Mouse (Mus musculus) lung, adult 2 months (tissue): ENCODE data around the gene Setd1a. TPM values are rescaled to one million over a fixed set of nuclear protein-coding genes. Genes with fewer than 3 reads are reported as not detected.

Source experiments
- DNase-seq: peaks from one replicate; pipeline ENCODE4 v3.0.0; 2022
- H3K4me1 ChIP-seq: fragments of 200-500 bp; 2 replicates; pipeline ENCODE4 v1.6.1; 2011; ENCODE audit warnings: low read length; ENCODE audit not compliant: control insufficient read depth, insufficient read depth
- H3K4me3 ChIP-seq: fragments of 200-500 bp; replicated peaks from 2 replicates; pipeline ENCODE3; 2011; ENCODE audit warnings: low read depth, mild to moderate bottlenecking, control low read depth, low read length; ENCODE audit errors: extremely low read depth
- CTCF ChIP-seq: fragments of 200-500 bp; IDR thresholded peaks from 2 replicates; pipeline ENCODE4 v1.5.1; 2011; ENCODE audit warnings: mild to moderate bottlenecking, low read length, control low read depth; ENCODE audit not compliant: insufficient read depth
- POLR2A ChIP-seq: fragments of 200-500 bp; IDR thresholded peaks from 2 replicates; pipeline ENCODE4 v1.6.1; 2011; ENCODE audit warnings: low read depth, mild to moderate bottlenecking, control low read depth, low read length, borderline replicate concordance; ENCODE audit errors: extremely low read depth
- WGBS: fragments of 180-500 bp; shearing (Covaris S2); methylation state at CpG from one replicate; pipeline ENCODE4 v1.1.7; 2018; 5-methylcytosine and 5-hydroxymethylcytosine counted together
- polyA plus RNA-seq: library from polyadenylated mRNA; depleted of rRNA; stranded (reverse); fragments of >200 nt; gene quantifications from 2 replicates; pipeline ENCODE4 v1.2.3, GENCODE M21; 2012

Setd1a gene
- polyA plus RNA-seq, 1 experiment, result 15.6 TPM

GRCm38 (mm10) chr7:127813821-127814220 lies 37.4 kb downstream of the Setd1a start:
- DNase-seq, result no peak
- H3K4me3 ChIP-seq, result no peak overlapping the region
- no peaks in the 10 kb centered on the region; the same call in 1 of the 2 replicates for H3K4me1 ChIP-seq
- WGBS, result 43% methylated on average over 4 of the region's 4 CpGs
- TF ChIP-seq CTCF (no peak), POLR2A (no peak)

DNA sequence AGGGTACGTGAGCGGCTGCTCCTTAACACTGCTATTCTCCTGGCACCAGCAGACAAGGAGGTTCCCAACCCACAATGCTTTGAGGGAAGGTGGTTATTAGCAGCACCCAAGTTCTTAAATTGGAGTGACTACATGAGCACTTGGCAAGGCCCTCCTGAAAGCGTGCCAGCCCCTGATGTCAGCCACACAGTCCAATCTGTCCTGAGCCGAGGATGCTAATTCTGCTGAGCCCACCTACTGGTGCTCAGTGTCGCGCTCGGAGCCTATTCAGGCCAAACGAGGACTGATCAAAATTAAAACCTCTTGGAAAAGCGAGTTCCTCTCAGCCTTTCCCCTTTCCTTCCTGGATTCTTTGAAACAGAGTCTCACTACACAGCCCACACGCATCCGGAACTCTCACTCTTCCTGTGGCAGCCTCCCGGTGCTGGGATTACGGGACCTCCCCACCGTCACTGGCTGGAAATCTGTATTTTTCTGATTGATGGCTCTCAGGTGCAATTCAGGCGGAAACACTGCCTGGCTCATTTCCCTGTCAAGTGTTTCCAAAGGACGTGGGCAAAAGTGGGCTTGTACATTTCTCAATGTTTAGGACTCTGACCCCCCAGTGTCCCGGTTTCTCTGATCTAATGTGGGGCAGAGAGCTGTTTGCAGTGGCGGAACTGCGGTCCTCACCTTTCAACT lies 37.9 kb downstream of the Setd1a start:
- Histone ChIP-seq H3K4me3 (peak overlapping the region; percentile 38), H3K4me1 (no peaks in the 10 kb centered on the region; the same call in 1 of the 2 replicates)
- DNase-seq, result peak; percentile 41
- 39% methylated on average over 19 of the region's 19 CpGs for WGBS
- no peak for TF ChIP-seq CTCF
- no peak for TF ChIP-seq POLR2A

DNA sequence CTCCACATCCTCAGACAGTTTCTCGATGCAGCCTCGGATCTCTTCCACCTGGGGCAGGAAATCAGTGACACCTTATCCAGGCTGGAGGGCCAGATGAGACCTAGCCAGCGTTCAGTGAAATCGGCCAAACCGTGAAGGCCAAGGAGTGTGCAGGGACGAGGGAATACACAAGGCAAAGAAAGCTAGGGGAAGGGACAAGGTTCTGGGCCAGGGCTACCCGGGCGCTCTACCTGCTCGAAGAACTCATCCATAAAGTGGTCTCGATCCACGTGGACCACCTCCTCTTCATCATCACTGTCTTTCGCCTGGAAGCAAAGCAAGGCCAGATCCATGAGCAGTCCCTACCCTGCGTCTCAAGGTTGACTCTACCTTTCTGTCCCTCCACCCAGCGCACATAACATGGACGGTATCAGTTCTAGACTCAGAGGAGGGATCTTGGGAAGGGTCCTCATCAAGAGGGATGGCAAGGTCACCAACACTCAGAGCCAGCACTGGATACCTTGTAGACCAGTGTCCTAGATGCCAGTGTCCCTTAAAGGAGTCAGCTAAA lies 38.7 kb downstream of the Setd1a start:
- TF ChIP-seq POLR2A, result no peak
- no peak for TF ChIP-seq CTCF
- no peak for DNase-seq
- 82% methylated on average over 15 of the region's 15 CpGs for WGBS
- H3K4me3 ChIP-seq, result no peak overlapping the region
- H3K4me1 ChIP-seq, result no peaks in the 10 kb centered on the region; the same call in 1 of the 2 replicates

- 48% methylated on average over 15 of the region's 15 CpGs for WGBS
- DNase-seq, result peak; percentile 28
- no peak overlapping the region for H3K4me3 ChIP-seq
- TF ChIP-seq POLR2A, result peak; percentile 35; the same call in 1 of the 2 replicates
- TF ChIP-seq CTCF, result peak; percentile 66
- H3K4me1 ChIP-seq, result no peaks in the 10 kb centered on the region; the same call in 1 of the 2 replicates
Observed at GRCm38 (mm10) chr7:127815954-127816821, 39.7 kb downstream of the Setd1a start.

DNA sequence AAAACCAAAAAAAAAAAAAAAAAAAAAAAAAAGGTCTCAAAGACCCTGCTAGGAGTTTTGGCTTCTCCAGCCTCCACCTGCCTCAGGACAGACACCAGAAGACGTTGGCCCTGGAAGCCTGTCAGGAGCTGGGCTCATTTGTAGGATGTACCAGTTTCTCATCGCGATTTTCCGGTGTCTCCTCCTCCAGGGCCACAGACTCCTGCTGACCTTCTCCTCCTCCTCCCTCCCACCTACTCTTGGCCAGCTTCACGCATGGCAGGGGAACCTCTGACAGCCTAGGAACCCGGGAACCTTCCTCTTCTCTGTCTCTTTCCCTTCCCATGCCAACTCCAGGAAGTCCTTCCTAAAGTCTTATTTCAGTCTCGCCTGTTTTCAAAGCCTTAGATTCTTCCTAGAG lies 40.6 kb downstream of the Setd1a start:
- Histone ChIP-seq H3K4me1 (no peaks in the 10 kb centered on the region; the same call in 1 of the 2 replicates), H3K4me3 (no peak overlapping the region)
- no peak for DNase-seq
- WGBS, result 74% methylated on average over 7 of the region's 7 CpGs
- TF ChIP-seq POLR2A, result no peak
- no peak for TF ChIP-seq CTCF

DNA sequence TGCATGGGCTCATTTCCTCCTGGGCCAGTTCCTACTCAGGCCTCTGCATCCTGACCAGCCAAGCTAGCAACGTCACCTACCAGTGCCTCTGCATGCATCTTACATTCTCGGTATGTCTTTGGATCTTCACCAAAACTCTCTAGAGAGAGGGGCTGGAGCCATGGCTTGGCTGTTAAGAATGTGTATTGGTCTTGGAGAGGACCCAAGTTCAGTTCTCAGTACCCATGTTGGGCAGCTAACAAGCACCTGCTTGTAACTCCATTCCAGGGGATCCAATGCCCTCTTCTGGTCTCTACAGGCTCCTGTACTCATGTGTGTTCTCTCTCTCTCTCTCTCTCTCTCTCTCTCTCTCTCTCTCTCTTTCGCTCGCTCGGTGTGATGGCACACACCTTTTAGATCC lies 41.3 kb downstream of the Setd1a start:
- 81% methylated on average over 5 of the region's 5 CpGs for WGBS
- Histone ChIP-seq H3K4me1 (no peaks in the 10 kb centered on the region; the same call in 1 of the 2 replicates), H3K4me3 (no peak overlapping the region)
- TF ChIP-seq POLR2A (no peak), CTCF (no peak)
- no peak for DNase-seq

DNA sequence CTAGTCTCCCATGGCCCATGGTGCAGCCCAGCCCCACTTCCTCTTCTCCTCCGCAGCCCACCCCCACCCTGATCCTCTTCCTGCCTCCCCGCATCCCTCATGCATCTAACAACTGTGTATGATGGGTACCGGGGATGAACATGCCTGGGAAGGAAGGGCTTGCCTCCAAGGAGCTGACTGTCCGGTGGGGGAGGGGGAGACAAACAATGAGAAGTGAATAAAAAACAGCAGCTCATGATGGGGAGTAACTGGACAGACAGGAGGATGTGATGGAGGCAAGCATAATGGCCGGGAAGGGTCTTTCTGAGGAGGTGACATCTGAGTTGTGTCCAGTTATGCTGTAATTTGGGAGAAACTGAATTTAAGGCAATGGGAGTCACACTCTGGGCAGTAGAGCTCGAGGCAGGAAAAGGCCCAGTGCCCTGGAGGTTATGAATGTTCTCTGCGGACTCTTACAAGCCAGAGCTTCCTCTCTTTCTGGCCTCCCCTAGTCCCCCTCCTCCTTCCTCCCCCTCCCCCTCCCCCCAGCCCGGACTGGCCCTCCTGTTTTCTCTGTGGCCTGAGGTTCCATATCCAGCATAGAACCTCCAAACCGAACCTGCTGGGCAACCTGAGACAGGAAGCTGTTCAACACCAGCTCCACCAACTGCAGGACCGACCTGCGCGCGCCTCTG lies 44.5 kb downstream of the Setd1a start:
- 38% methylated on average over 13 of the region's 13 CpGs for WGBS
- H3K4me1 ChIP-seq, result no peaks in the 10 kb centered on the region
- DNase-seq, result no peak
- no peak for TF ChIP-seq POLR2A
- no peak for TF ChIP-seq CTCF
- no peak overlapping the region for H3K4me3 ChIP-seq

GRCm38 (mm10) chr7:127822494-127822893 lies 46.0 kb downstream of the Setd1a start:
- DNase-seq, result no peak
- no peaks in the 10 kb centered on the region for H3K4me1 ChIP-seq
- no peak for TF ChIP-seq POLR2A
- TF ChIP-seq CTCF, result no peak
- no peak overlapping the region for H3K4me3 ChIP-seq
- WGBS, result 70% methylated on average over 3 of the region's 3 CpGs

DNA sequence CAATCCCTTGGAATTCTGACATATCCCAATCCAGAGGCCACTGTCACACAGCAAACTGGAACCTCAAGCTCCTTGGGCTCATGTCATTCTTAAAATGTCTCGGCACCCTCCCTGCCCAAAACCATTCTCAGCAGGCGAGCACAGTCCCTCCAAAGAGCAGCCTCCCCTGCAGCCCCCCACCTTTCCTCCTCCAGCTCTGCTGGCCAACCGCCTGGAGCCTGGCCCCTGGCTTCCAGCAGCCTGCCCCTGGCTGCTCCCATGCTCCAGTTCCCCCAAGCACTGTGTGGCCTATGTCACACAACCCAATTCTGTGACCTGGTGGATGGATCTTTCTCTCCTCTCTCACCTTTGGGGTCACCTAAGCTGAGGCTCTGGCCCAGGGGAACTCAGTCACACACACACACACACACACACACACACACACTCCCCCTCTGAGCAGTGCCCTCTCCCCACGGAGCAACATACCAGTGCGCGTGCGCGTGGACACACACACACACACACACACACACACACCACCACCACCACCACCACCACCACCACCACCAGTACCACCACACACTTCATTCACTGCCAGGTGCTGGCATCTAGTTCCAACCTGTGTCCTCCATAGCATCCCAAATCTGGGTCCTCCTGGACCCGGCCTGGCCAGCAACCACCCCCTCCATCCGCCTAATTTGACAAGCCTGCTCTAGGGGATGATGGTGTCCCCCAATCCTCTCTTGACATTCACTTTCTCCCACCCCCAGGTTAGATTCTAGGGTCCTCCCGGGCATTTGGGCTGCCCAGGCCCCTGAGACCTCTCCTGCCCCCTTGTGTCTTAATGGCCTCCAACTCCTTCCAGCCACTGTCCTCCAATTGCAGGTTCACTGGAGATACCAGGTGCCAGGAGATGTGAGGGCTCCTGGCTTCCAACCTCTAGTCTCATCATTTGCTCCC lies 47.0 kb downstream of the Setd1a start:
- TF ChIP-seq POLR2A (no peak), CTCF (no peak)
- Histone ChIP-seq H3K4me3 (no peak overlapping the region), H3K4me1 (no peaks in the 10 kb centered on the region)
- WGBS, result 83% methylated on average over 11 of the region's 11 CpGs
- DNase-seq, result no peak
